Mouse (Mus musculus) embryonic facial prominence, embryonic 14.5 days (tissue): ENCODE results near the gene Rhof. TPM values are rescaled to one million over a fixed set of nuclear protein-coding genes. Genes with fewer than 3 reads are reported as not detected.

ENCODE experiments used
- ATAC-seq: fragments of 200-750 bp; cut with Nextera tagmentation; 2 replicates; pipeline ENCODE4 v1.8.0; 2017; ENCODE audit warnings: low read depth, moderate number of reproducible peaks, moderate TSS enrichment
- DNase-seq: peaks from one replicate; pipeline ENCODE4 v3.0.0-alpha.2; 2015; ENCODE audit warnings: low spot score
- H3K27ac ChIP-seq: fragments of 300-500 bp; sonication (generic); replicated peaks from 2 replicates; pipeline ENCODE4 v1.5.1; 2014; ENCODE audit warnings: low read depth, mild to moderate bottlenecking, low read length, moderate library complexity
- H3K27me3 ChIP-seq: fragments of 300-500 bp; sonication (generic); replicated peaks from 2 replicates; pipeline ENCODE4 v1.6.1; 2014; ENCODE audit warnings: low read length; ENCODE audit not compliant: control insufficient read depth, insufficient read depth
- H3K36me3 ChIP-seq: fragments of 300-500 bp; sonication (generic); 2 replicates; pipeline ENCODE4 v1.6.1; 2014; ENCODE audit warnings: low read length, mixed read lengths; ENCODE audit not compliant: control insufficient read depth, insufficient read depth
- H3K4me1 ChIP-seq: fragments of 300-500 bp; sonication (generic); 2 replicates; pipeline ENCODE4 v1.6.1; 2014; ENCODE audit warnings: antibody characterized with exemption, low read length; ENCODE audit not compliant: control insufficient read depth, insufficient read depth
- H3K4me2 ChIP-seq: fragments of 300-500 bp; sonication (generic); 2 replicates; pipeline ENCODE4 v1.6.1; 2014; ENCODE audit warnings: low read depth, mild to moderate bottlenecking, low read length, moderate library complexity, mixed read lengths
- H3K4me3 ChIP-seq: fragments of 300-500 bp; sonication (generic); 2 replicates; pipeline ENCODE4 v1.5.1; 2014; ENCODE audit warnings: low read depth, mild to moderate bottlenecking, low read length
- H3K9ac ChIP-seq: fragments of 300-500 bp; sonication (generic); 2 replicates; pipeline ENCODE4 v1.6.1; 2014; ENCODE audit warnings: low read depth, mild to moderate bottlenecking, low read length, moderate library complexity, mixed read lengths
- H3K9me3 ChIP-seq: fragments of 300-500 bp; sonication (generic); 2 replicates; pipeline ENCODE4 v1.6.1; 2016; ENCODE audit warnings: low read length; ENCODE audit not compliant: control insufficient read depth
- WGBS: fragments of 180-500 bp; shearing (Covaris S2); extraction: QIAGEN DNeasy Blood & Tissue Kit; methylation state at CpG from one replicate; pipeline ENCODE4 v1.1.7; 2014; 5-methylcytosine and 5-hydroxymethylcytosine counted together
- polyA plus RNA-seq: library from polyadenylated mRNA; unstranded; fragments of >200 nt; fragmentation: Nextera tagmentation; extraction: Ambion mirVana; gene quantifications from 2 replicates; pipeline ENCODE4 v1.2.1, GENCODE M21; 2014

The Rhof gene
- polyA plus RNA-seq, 1 experiment from 2014 or later, result 5.2 TPM

DNA sequence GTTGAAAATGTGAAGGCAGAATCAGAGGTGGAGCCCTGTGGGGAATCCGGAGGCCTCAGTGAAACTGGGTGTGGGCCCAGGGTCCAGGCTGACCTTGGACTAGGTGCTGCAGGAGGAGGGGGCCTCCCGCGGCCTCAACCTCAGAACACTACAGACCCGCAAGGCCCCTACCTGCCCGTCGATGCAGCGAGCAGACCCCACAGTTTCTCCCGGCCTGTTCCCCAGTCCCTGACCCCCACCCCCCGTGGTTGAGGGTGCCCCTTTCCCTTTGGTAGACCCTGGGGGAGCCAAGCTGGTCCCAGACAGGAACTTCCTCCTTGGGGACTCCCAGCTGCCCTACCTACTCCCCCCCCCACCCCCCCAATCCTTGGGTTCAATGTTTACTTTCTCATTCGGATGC, 33.9 kb upstream of the Rhof start:
- ATAC-seq, result no peak
- WGBS, result 89% methylated on average over 10 of the region's 10 CpGs
- H3K4me1 ChIP-seq, result 0 out of 2 replicates have a peak, but pooled peaks cover 10% of the 10 kb centered on the region
- no peak overlapping the region for H3K9ac ChIP-seq
- no peak overlapping the region for H3K27ac ChIP-seq
- DNase-seq, result no peak
- H3K4me3 ChIP-seq, result no peak overlapping the region
- H3K4me2 ChIP-seq, result no peak overlapping the region
- H3K9me3 ChIP-seq, result no peaks in the 10 kb centered on the region
- H3K36me3 ChIP-seq, result peaks cover 56% of the 10 kb centered on the region
- H3K27me3 ChIP-seq, result no peaks in the 10 kb centered on the region

DNA sequence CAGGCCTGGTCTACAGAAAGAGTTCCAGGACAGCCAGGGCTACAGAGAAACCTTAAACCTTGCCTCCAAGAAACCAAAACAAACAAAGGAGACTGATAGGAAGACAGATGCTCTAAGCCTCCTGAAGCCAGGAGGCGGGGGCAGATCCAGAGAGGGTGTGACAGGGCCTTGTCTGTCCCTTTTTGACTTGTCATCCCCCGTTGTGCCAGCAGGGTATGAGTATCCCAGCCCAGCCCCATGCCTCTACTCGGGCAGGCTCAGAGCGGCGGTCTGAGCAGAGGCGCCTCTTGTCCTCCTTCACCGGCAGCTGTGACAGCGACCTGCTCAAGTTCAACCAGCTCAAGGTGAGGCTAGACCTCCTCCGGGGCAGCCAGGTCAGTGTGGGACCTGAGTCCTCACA, 30.4 kb upstream of the Rhof start:
- H3K4me1 ChIP-seq, result no peaks in the 10 kb centered on the region
- WGBS, result 82% methylated on average over 9 of the region's 9 CpGs
- no peak overlapping the region for H3K27ac ChIP-seq
- no peak overlapping the region for H3K4me3 ChIP-seq
- DNase-seq (no peak), ATAC-seq (no peak)
- peaks cover 91% of the 10 kb centered on the region for H3K36me3 ChIP-seq
- H3K9ac ChIP-seq, result no peak overlapping the region
- H3K27me3 ChIP-seq, result no peaks in the 10 kb centered on the region
- no peaks in the 10 kb centered on the region for H3K9me3 ChIP-seq
- H3K4me2 ChIP-seq, result no peak overlapping the region

DNA sequence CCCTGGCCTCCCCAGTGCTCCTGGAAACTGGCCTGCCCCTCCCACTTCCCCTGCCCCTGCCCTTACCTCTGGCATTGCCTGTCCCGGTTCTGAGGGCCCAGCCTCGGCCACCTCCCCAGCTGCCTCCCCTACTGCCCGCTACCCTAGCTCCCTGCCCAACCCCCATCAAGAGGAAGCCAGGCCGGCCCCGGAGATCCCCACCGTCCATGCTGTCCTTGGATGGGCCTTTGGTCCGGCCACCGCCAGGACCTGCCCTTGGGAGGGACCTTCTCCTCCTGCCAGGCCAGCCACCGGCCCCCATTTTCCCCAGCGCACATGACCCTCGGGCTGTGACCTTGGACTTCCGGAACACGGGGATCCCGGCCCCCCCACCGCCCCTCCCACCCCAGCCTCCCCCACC, 27.8 kb upstream of the Rhof start:
- WGBS, result 90% methylated on average over 15 of the region's 15 CpGs

DNA sequence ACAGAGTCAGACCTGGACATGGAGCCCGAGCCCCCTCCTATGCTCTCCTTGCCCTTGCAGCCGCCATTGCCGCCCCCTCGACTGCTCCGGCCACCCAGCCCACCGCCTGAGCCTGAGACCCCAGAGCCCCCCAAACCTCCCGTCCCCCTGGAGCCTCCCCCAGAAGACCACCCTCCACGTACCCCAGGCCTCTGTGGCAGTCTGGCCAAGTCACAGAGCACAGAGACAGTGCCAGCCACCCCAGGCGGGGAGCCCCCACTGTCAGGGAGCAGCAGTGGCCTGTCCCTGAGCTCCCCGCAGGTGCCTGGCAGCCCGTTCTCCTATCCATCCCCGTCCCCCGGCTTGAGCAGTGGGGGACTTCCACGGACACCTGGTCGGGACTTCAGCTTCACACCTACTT, 27.4 kb upstream of the Rhof start:
- ATAC-seq (no peak), DNase-seq (no peak)
- Histone ChIP-seq H3K9ac (no peak overlapping the region), H3K9me3 (no peaks in the 10 kb centered on the region), H3K27me3 (no peaks in the 10 kb centered on the region), H3K36me3 (peaks cover 93% of the 10 kb centered on the region), H3K4me3 (no peak overlapping the region), H3K27ac (no peak overlapping the region), H3K4me1 (no peaks in the 10 kb centered on the region), H3K4me2 (no peak overlapping the region)
- 93% methylated on average over 15 of the region's 15 CpGs for WGBS

More for the DNA sequence above, 27.8 kb upstream of the Rhof start:
- H3K4me1 ChIP-seq, result no peaks in the 10 kb centered on the region
- no peak overlapping the region for H3K4me3 ChIP-seq
- no peak for ATAC-seq
- no peak overlapping the region for H3K9ac ChIP-seq
- no peak for DNase-seq
- H3K27ac ChIP-seq, result no peak overlapping the region
- peaks cover 90% of the 10 kb centered on the region for H3K36me3 ChIP-seq
- no peak overlapping the region for H3K4me2 ChIP-seq
- no peaks in the 10 kb centered on the region for H3K9me3 ChIP-seq
- no peaks in the 10 kb centered on the region for H3K27me3 ChIP-seq

DNA sequence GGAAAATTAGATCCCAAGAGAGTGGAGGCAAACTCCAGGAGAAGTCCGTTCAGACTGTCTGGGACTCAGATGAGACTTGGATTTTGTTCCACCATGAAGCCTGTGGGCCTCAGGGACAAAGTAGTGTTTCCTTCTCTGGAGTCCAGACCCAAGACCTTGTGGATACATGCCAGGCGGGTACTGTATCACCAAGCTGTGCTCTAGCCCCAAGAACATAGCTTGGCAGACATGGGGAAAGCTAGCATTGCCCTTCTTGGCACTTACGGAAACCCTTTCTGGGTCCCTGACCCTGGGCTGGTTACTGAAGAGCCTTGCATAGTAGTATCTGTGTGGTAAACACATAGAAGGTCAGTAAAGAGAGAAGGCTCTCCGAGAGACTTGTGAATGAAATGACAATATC, 27.0 kb upstream of the Rhof start:
- no peak for ATAC-seq

DNA sequence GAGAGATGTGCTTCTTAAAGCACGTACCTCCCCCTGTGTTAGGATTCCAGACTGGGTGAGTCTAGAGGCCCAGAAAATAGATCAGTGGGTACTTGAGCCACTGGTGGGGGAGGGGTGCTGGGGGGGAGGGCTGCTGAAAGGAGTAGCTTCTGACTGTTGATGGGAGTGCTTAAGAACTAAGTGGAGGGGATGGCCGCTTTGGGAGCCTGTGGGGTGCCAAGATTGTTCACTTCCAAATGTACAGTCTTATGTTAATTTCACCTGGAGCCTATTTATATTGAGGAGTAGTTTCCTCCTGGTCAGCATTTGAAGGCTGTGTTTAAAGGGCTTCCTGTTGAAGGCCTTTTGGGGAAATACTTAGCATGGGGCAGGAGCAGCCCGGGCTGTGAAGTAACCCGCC, 25.5 kb upstream of the Rhof start:
- Histone ChIP-seq H3K4me2 (no peak overlapping the region), H3K27me3 (no peaks in the 10 kb centered on the region), H3K9me3 (no peaks in the 10 kb centered on the region), H3K36me3 (peaks cover 94% of the 10 kb centered on the region), H3K4me1 (no peaks in the 10 kb centered on the region), H3K9ac (no peak overlapping the region; the same call in 1 of the 2 replicates), H3K4me3 (no peak overlapping the region), H3K27ac (no peak overlapping the region)
- DNase-seq (no peak), ATAC-seq (no peak)
- WGBS, result 84% methylated on average over 4 of the region's 4 CpGs

More for the DNA sequence above, 27.0 kb upstream of the Rhof start:
- no peaks in the 10 kb centered on the region for H3K9me3 ChIP-seq
- H3K4me2 ChIP-seq, result no peak overlapping the region
- no peak overlapping the region for H3K4me3 ChIP-seq
- DNase-seq, result no peak
- no peaks in the 10 kb centered on the region for H3K4me1 ChIP-seq
- H3K36me3 ChIP-seq, result peaks cover 94% of the 10 kb centered on the region
- H3K27me3 ChIP-seq, result no peaks in the 10 kb centered on the region
- H3K27ac ChIP-seq, result no peak overlapping the region
- no peak overlapping the region for H3K9ac ChIP-seq
- WGBS, result 90% methylated on average over 4 of the region's 4 CpGs

DNA sequence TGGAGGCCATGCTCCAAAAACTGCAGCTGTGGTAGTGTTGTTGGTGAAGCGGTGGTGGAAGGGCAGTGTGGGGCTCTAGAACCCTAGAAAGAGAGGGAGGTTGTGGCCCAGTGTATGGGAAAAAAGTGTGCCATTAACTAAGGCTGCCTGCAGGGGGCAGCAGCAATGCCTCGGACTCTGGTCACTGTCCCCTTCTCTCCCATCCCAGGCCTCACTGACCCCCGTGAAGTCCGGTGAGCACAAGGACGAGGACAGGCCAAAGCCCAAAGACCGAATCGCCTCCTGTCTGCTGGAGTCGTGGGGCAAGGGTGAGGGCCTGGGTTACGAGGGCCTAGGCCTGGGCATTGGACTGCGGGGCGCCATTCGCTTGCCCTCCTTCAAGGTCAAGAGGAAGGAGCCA, 24.3 kb upstream of the Rhof start:
- no peak overlapping the region for H3K9ac ChIP-seq
- peaks cover 94% of the 10 kb centered on the region for H3K36me3 ChIP-seq
- WGBS, result 84% methylated on average over 11 of the region's 12 CpGs
- DNase-seq, result no peak
- no peaks in the 10 kb centered on the region for H3K27me3 ChIP-seq
- H3K4me3 ChIP-seq, result no peak overlapping the region
- H3K9me3 ChIP-seq, result no peaks in the 10 kb centered on the region
- ATAC-seq, result no peak
- H3K27ac ChIP-seq, result no peak overlapping the region
- H3K4me1 ChIP-seq, result no peaks in the 10 kb centered on the region
- no peak overlapping the region for H3K4me2 ChIP-seq

DNA sequence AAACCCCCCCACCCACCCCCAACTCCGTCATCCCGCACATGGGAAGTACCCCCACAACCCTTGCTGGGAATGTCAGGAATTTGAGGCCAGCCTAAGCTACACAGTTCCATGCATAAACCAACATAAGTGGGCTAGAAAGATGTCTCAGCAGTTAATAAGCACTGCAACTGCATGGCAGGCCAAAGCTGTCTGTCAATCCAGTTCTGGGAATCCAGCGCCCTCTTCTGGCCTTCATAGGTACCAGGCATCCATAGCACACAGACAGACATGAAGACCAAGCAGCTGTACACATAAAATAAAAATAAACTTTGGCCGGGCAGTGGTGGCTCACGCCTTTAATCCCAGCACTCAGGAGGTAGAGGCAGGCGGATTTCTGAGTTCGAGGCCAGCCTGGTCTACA, 22.9 kb upstream of the Rhof start:
- Histone ChIP-seq H3K4me3 (no peak overlapping the region), H3K4me1 (peaks cover 6% of the 10 kb centered on the region), H3K9ac (no peak overlapping the region), H3K36me3 (peaks cover 91% of the 10 kb centered on the region), H3K27me3 (no peaks in the 10 kb centered on the region), H3K4me2 (no peak overlapping the region), H3K9me3 (no peaks in the 10 kb centered on the region), H3K27ac (no peak overlapping the region)
- ATAC-seq (peak; percentile 51; the same call in 1 of the 2 replicates), DNase-seq (peak; percentile 84)
- 43% methylated on average over 6 of the region's 7 CpGs for WGBS

DNA sequence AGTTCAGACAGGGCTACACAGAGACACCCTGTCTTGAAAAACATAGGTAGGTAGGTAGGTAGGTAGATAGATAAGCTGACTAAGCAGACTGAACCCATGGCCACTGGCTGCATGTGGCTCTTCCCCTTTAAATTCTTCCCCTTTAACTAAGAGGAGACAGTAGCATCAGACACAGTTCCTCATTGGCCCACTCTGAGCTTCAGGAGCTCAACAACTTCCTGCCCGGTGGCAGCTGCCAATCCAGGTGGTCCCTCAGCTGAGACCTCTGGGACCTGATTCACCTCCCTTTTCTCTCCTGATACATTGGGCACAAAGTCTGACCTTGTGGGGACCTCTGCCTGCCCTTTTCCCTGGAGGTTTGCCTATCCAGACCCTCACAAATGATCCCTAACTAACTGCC, 20.4 kb upstream of the Rhof start:
- Histone ChIP-seq H3K27me3 (no peaks in the 10 kb centered on the region), H3K4me3 (no peak overlapping the region), H3K9me3 (no peaks in the 10 kb centered on the region), H3K9ac (0 out of 2 replicates have a peak overlapping the region, but pooled peaks have one; percentile 8), H3K4me2 (no peak overlapping the region), H3K36me3 (peaks cover 88% of the 10 kb centered on the region), H3K4me1 (peaks cover 19% of the 10 kb centered on the region), H3K27ac (no peak overlapping the region)
- WGBS, result 84% methylated on average over 1 of the region's 1 CpGs
- DNase-seq (no peak), ATAC-seq (no peak)
